14 mouse cellular contexts compared by ENCODE assay signal in genomic region chr2:132157482-132157881, GRCm38 (mm10). TPM values are rescaled to one million over a fixed set of nuclear protein-coding genes. Genes with fewer than 3 reads are reported as not detected.
DNase-seq lines count a peak whose midpoint lies in the region; TF ChIP-seq lines count a peak whose summit lies in the region.
"Had no signal": no experiment of that assay in that cellular context is flagged by ENCODE, and none has a peak within 500 bp of the region (broad histone marks: within the 10 kb centered on the region; RNA-seq: fewer than 3 reads in every experiment).

No protein-coding gene starts in this region.

- TF ChIP-seq CTCF in gastrocnemius, adult 2 months (IDR thresholded peaks at IDR 0.05) = no peak

- intact Hi-C loops in left cerebral cortex, postnatal 25 days (cut with DNase I) = no loop called here
- intact Hi-C loops in gastrocnemius, adult 2 months (cut with DNase I) = no loop called here

- DNase-seq in left cerebral cortex, postnatal 25 days (ENCODE audit: low spot score in 2 of 2) = peak; percentile 46 to 57
- no peak for DNase-seq in left cerebral cortex, adult 11 months (ENCODE audit: low spot score)
- DNase-seq in cerebellum, adult 9-11 months = peak; percentile 55
- DNase-seq in layer of hippocampus, adult 11-12 months (ENCODE audit: low spot score) = peak; percentile 74
- peak; percentile 65 for DNase-seq in telencephalon, adult 2 months (ENCODE audit: low read depth, low spot score)
- no peak for DNase-seq in gastrocnemius, adult 2 months
- no peak for DNase-seq in embryo, embryonic 11 days
- DNase-seq: heart, adult 2 months; heart, postnatal 10 days; kidney, adult 2 months; kidney, postnatal 36 days had no signal

- H3K4me3 ChIP-seq in gastrocnemius, adult 2 months = no peak overlapping the region
- H3K4me3 ChIP-seq: heart, adult 2 months; limb, embryonic 10.5 days; liver, embryonic 12.5 days had no signal

- H3K27ac ChIP-seq in gastrocnemius, adult 2 months = no peak overlapping the region
- H3K27ac ChIP-seq: heart, adult 2 months; hindbrain, embryonic 14.5 days; limb, embryonic 10.5 days; liver, embryonic 12.5 days had no signal

RNA-seq across cellular contexts. Expression of gene Slc23a2, which starts 12.6 kb away (rescaled TPM):
- 100 to 1,000 TPM; 134 to 144 TPM for total RNA-seq in left cerebral cortex, postnatal 25 days (2021)
- 10 to 100 TPM in 1 of 2 experiments, 1 to 10 TPM in 1; 7.7 to 10.8 TPM for total RNA-seq in gastrocnemius, adult 2 months (2021)

Comparison
In these comparisons a context has a peak if more than half of its experiments do, and no peak if none do; other contexts are left out.
1. DNase-seq: peak in left cerebral cortex, postnatal 25 days (2 of 2), cerebellum, adult 9-11 months (single experiment), layer of hippocampus, adult 11-12 months (single experiment) and telencephalon, adult 2 months (single experiment); none in left cerebral cortex, adult 11 months (single experiment), gastrocnemius, adult 2 months (single experiment) and embryo, embryonic 11 days (single experiment).
2. RNA of gene Slc23a2, which starts 12.6 kb away (total RNA-seq): 134 to 144 TPM in left cerebral cortex, postnatal 25 days; 7.7 to 10.8 TPM in gastrocnemius, adult 2 months; every median in the first group is over 10 times any median in the second.